Mouse (Mus musculus) v-Abl transformed pro-B cells (cell line): Measurements from ENCODE around the gene ccdc198.

Source experiments
- in situ Hi-C, 2 experiments: fragments of 400-800 bp; cut with MboI; formaldehyde crosslinking; loops; one replicate each; pipeline ENCODE4 v1.15.1; 2025; ENCODE audit not compliant: unreplicated experiment in 2 of 2

Gene ccdc198

GRCm38 (mm10) chr14:49201073-49201778 is 44.0 kb downstream of the ccdc198 start:
- in situ Hi-C loops, result no loop called here

- in situ Hi-C loops, result loop anchor here in 1 of 2 experiments (25.0 kb wide), 1 partner anchor 1590 kb away; the partner anchor contains the start of gene Ttc5
These were observed 48.2 kb downstream of the ccdc198 start for GRCm38 (mm10) chr14:49197031-49197527.

GRCm38 (mm10) chr14:49186270-49186669 is 59.0 kb downstream of the ccdc198 start:
- in situ Hi-C loops, result loop anchor here in 1 of 2 experiments (25.0 kb wide), 1 partner anchor 1601 kb away; the partner anchor contains the start of gene Ttc5

GRCm38 (mm10) chr14:49179736-49180135 is 65.5 kb downstream of the ccdc198 start:
- in situ Hi-C loops, result loop anchor here in 1 of 2 experiments (10.0 to 25.0 kb wide), 2 partner anchors 1608 to 1905 kb away; partner anchors contain the start of gene Ttc5

GRCm38 (mm10) chr14:49173290-49174135 is 71.8 kb downstream of the ccdc198 start:
- in situ Hi-C loops, result loop anchor here (5.0 to 10.0 kb wide), 2 partner anchors 106 to 1911 kb away; partner anchors contain the start of genes Ap5m1 (in 2 of the 2) and Exoc5 (in 2 of the 2)

GRCm38 (mm10) chr14:49172582-49172988 is 72.7 kb downstream of the ccdc198 start:
- in situ Hi-C loops, result loop anchor here (5.0 to 10.0 kb wide), 2 partner anchors 105 to 1912 kb away; partner anchors contain the start of genes Ap5m1 (in 2 of the 2) and Exoc5 (in 2 of the 2)

GRCm38 (mm10) chr14:49171867-49172581 is 73.2 kb downstream of the ccdc198 start, which contains the start of gene Naa30:
TSS of gene Naa30 (plus strand) at chr14:49172226.
- in situ Hi-C loops, result loop anchor here (5.0 to 10.0 kb wide), 2 partner anchors 105 to 1913 kb away; partner anchors contain the start of genes Ap5m1 (in 2 of the 2) and Exoc5 (in 2 of the 2)

- in situ Hi-C loops, result loop anchor here (5.0 to 10.0 kb wide), 2 partner anchors 104 to 1914 kb away; partner anchors contain the start of genes Ap5m1 (in 2 of the 2) and Exoc5 (in 2 of the 2)
These were observed 74.0 kb downstream of the ccdc198 start for GRCm38 (mm10) chr14:49171286-49171685.
